Mouse (Mus musculus) kidney, postnatal 14 days (tissue): Measurements from ENCODE around the gene Slc6a13.
A peak's percentile ranks its signal among the peaks of the same experiment; 100 is the strongest.

ENCODE experiments used
- DNase-seq: peaks from one replicate; pipeline ENCODE4 v3.0.0; 2022; ENCODE audit warnings: mixed read lengths

Slc6a13 gene

DNA sequence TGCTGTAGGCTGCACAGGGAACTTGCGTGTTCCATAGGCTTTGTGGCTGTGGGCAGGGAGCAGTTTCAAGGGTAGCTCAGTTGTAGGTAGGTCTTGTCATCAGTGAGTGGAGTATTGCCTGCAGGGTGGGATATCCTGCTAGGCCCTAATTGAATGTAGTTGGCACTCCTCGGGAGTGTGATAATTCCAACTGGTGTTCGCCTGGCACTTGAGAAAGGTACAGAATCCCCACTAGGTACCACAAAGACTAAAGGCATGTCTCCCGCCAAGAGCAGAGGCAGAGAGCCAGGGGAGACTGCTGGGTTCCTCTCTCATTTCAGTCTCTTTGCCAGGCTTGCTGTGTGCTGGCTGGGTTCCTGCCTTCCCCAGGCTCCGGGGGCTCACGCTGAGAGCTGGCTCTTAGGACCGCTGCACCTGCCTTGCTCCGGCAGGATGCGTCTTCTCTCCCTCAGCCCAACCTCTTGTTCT is 28.4 kb downstream of the Slc6a13 start:
- DNase-seq: no peak

DNA sequence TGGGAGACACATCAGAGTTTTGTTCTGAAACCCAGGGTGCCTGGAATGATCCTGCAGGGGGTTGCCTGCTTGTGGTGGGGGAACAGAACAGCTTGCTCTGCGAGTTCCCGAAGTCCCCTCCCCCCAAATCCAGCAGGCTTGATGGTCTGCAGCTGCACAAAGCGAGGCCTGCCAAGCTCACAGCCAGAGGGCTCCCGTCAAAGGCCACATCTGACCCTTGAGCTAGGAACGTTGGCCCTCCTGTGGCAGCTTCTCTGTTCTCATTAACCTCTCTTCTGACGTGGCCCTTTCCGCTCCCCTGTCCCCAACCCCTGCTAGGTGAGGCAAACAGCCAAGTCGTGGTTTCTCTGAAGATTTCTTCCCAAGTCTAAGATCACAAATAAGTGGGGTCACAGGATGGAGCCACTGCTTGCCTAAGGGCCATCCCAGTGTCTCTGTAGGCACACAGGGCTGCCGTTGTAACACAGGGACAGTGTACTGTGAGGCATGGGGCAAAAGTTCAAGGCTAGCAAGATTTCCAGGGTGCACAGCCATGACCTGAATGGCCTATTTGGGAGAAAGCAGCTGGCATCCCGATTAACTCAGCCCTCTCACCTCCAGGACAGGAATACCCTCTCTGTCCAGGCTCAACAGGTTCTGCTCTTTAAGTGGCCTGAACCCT is 30.0 kb downstream of the Slc6a13 start:
- DNase-seq: peak; percentile 72

DNA sequence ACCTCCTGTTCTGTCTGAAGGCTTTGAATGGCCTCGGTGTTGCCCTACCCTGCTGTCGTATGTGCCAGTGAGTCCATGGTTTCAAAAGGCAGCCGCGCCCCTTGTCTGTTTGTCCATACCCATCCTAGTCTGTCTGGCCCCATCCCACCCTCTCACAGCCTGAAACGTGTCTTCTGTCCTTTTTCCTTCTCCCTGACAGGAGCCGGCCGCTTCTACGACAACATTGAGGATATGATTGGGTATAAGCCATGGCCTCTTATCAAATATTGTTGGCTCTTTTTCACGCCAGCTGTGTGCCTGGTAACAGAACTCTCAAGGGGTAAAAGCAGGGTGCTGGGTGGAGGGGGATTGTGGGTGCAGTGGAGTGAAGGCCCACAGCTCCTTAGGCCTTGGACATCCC is 35.8 kb downstream of the Slc6a13 start:
- no peak for DNase-seq

DNA sequence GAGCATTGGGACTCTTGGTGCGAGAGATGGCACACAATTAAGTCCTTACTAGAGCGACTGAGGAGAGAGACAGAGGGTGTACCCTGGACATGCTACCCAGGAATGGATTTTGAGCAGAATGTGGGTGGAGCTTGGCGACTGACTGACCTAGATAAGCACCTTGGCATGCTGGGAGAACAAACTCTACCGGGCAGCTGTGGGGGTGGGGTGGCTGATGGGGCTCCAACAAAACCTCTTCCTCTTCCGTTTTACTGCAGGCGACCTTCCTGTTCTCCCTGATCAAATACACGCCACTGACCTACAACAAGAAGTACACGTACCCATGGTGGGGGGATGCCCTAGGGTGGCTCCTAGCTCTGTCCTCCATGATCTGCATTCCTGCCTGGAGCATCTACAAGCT is 36.5 kb downstream of the Slc6a13 start:
- DNase-seq: no peak

DNA sequence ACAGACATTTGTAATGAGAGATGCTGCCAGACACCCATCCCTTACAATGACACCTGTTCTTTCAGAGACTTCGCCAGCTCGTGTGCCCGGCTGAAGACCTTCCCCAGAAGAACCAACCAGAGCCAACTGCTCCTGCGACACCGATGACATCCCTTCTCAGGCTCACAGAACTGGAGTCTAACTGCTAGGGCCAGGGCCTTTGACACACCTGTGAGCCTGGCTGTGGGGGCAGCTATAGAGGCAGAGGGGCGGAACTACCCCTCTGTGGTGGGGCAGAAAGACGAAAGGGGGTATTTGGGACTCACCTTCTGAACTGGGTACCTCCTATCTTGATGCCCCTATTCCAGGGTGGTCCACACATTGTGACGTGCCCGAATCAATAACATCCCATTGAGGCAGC is 37.2 kb downstream of the Slc6a13 start:
- DNase-seq: no peak

DNA sequence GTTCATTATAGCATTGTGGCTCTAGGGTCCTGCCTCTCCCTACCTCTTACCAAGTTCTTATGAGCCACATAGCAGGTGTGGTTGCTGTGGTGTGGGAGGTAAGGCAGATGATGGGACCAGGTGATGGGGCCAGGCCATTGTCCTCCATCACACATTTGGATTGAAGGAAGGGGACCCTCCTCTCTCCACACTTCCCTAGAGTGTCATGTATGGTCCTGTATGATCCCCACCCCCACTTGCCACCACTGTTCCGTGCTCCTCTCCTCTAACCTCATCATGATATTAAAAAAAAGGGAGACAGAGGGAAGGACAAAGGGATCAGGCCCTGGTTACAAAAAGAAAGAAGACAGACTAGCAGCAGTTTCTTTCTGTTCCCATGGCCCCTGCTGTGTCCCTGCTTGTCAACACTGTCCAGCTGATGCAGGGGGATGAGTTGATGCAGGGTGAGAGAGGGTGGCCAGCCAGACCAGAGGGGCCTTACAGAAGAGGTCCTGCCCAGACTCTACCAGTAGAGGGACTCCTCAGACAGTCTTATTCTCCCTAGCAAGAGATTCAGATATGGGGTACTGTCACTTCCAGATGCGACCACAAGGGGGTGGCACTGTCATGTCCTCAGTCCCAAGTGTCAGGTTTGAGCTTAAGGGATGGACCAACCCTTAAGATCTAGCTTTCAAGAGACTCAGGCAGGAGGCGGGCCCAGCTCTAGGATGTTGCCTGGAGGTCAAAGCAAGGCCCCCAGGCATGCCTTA is 37.9 kb downstream of the Slc6a13 start:
- DNase-seq: peak; percentile 87

DNA sequence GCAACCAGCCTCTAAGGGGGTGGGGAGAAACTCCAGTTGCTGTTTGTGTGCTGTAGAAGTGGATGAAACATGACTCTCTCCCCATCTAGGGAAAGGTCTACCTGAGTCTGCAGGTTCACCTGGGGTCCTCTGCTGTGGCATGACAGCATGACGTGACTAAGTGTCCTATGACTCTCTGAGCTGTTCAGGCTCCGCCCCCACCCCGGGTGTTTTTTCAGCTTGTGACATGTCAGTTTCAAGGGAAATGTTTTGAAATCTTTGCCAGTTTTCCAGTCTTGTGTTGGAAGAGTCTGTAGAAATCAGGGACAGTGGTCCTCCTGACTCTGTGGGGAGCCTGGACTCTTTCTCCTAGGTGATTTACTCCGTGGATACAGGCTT is 38.5 kb downstream of the Slc6a13 start:
- no peak for DNase-seq

DNA sequence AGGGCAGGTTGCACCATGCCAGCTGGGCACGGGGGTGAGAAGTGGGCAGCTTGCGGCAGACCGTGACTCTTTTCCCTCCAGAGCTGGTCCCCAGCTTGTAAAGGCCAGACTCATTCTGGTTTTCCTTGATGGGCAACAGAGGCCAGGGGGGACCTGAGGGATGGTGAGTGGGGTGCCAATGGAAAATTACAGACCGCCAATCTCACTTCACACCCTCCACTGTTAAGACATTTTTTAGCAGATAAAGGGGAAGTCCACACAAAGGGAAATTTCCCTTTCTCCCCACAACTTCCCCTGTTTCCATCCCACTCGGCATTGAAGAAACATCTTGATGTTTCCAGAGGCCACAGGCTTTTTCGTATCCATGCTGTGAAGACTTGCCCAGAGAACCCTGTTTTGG is 41.6 kb downstream of the Slc6a13 start:
- no peak for DNase-seq

DNA sequence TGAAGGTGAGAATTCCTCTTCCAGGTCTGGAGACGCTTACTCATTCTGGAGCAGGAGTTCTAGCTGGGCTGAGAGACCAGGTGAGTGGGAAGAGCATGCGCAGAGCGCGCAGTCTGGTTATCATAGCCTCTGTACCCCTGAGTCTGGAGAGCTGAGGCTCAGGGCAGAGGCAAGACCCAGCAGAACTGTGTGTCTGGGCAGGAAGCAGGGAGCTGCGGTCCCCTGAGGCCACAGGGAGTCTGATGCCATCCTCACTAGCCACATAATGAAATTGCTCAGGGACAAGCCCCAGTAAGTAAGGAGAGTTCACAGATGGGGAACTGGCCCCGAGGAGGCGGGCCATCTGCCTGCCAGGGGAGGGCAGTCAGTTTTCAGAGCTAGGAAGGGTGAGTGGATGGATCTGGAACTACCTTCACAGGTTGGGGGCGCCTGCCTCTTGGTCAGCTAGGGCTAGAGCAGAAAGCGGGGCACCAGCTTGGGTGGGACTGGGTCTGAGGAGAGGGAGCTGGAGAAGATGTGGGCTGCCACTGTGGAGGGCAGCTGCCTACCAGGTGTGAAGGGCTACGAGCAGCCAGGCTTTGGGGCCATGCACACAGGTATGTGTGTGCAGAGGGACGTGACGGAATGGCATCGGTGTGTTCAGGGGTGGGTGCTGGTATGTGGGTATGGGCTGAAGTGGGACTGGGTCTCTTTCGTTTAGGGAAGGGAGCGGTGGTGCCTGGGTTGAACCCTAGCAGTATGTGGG is 43.2 kb downstream of the Slc6a13 start, which contains the start of gene Slc6a12:
Slc6a12 (plus strand) TSS at position 51 of the 745 bp plus-strand sequence.
- DNase-seq: peak; percentile 45

DNA sequence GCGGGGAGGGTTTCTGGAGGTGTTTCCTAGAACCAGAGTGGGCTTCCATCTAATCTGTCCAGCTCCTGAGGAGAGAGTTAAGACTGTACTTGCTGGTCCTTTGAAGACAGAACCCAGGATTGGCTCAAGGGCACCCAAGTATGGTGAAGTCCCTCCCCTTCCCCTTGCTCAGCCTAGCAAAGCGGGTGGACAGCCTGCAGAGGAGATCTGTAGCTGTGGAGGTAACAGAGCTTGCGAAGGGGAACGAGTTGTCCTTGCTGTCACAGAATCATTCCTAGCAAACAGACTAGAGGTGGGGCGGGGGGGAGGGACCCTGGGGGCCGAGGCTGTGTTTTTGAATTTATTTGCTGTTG is 43.7 kb downstream of the Slc6a13 start:
- peak; percentile 25 for DNase-seq

DNA sequence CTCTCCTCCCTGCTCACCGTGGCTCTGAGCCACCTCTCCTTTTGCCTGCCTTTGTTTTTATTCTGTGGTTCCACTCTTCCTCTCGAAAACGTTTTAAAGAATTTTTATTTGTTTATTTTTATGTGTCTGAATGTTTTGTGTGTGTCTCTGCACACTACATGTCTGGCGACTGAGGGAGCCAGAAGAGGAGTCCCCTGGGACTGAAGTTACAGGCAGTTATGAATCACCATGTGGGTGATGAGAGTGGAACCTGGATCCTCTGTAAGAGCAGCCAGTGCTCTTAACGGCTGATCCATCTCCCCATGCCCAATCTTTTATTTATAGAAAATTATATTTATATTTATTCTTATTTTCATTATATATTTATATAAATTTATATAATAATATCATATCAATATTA is 44.3 kb downstream of the Slc6a13 start:
- DNase-seq: no peak

DNA sequence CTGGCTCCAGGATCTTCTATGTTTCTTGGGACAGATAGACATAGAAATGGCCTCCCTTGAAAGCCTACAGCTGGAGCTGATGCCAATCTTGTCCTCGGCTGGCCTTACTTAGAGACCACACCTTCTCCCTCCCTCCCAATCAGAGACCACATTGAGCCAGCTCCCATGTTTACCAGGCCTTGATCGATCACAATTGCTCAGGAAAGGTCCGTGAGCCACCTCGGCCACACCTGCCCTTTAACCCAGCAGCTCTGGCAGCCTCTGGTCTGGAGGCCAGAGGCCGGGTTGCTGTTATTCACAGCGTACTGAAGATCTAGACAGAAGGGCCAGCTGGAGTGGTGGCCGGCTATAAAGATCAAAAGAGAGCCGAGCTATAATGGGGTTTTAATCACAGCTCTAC is 46.4 kb downstream of the Slc6a13 start:
- no peak for DNase-seq

DNA sequence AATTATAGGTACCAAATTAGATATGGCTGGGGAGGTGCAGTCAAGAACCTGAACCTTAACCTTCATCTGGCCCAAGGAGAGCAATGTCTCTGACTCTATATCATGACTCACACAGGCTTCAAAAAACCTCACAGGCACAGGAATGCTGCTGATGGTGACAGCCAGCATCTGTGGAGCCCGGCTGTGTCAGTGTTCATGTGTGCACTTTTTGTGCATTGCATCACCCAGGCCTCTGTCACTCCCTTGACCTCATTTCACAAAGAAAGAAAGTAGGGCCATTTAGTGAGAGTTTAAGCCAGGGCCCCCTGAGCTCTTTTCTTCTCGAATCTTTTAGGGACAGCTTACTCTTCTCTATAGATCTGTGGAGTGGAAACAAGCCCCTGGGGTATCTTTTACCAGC is 52.2 kb downstream of the Slc6a13 start:
- no peak for DNase-seq

DNA sequence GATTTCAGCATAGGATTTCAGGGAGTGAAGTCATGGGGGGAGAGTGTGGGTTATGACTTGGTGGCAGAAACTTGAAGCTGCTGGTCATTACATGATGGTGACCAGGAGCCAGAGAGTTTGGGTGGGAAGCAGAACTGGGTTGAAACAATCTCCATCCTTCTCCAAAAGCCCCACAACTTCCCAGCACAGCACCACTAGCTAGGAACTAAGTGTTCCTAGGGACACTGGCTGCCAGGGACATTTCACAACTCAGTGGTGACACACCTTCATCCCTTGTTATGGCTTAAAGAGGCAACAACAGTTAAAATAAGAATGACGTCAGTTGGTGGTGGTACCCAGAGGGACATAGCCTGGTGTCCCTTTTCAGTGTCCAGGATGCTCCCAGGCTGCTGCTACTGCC is 56.0 kb downstream of the Slc6a13 start:
- no peak for DNase-seq

DNA sequence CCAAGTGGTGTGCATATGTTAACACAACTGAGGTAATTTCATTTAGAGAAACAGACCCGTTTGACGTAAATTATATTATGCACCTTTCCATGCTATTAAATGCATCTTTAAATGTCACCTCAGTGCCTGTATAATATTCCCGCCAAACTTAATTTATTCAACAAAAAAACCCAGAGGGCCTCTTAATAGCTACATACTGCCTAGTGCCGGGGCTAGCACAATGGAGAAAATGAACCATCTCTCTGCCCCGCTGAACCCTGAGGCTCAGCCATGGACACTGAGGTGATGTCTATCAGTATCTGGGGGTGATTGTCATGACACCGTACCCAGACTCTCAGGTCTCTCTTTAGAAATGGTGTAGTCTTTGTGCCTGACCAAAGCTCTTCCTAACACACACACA is 57.2 kb downstream of the Slc6a13 start:
- DNase-seq: no peak

DNA sequence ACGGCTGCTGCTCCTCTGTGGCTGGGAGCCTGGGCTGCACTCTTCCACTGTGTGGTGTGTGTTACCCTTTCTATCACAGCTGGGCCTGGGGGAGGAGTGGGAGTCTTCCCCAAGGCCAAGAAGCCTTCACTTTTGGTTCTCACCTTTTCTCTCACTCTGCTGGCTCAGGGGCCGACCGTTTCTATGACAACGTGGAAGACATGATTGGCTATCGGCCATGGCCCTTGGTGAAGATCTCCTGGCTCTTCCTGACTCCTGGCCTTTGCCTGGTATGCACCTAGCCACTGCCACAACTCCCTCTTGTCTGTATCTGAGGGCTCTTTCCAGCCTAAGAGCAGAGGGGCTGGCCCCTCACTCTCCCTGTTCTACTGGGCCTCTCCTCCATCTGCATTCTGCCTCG is 63.0 kb downstream of the Slc6a13 start:
- DNase-seq: no peak

DNA sequence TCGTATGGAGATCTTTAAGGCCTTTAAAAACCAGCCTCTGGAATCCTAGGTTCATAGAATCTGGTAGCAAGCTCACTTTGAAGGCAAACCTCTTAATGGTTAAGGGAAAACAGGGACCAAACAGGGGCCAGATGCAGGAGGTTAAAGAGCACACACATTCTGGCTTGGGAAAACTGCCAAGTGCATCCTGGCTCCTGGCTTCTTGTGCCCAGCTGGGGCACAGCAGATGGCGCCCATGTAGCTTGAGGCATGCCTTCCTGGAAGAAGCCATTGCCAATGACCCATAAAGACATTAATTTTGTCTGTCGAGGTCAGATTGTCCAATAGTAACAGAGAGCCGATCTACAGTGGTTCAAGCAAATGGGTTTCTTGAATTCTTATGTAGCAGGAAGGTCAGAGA is 63.9 kb downstream of the Slc6a13 start:
- peak; percentile 61 for DNase-seq

DNA sequence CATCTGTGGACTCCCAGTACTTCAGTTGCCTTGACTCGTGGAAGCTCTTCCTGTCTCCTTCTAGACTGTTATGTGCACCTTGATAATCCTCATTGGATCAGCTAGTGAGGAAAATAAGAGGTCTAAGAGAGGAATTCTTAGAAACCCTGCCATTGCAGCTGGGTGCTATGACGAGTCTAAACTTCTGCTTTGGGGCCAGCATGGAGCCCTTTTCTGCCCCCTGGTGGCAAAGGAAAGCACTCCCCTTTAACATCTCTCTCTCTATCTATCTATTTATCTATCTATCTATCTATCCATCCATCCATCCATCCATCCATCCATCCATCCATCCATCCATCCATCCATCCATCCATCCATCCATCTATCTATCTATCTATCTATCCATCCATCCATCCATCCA is 66.5 kb downstream of the Slc6a13 start:
- peak; percentile 19 for DNase-seq

DNA sequence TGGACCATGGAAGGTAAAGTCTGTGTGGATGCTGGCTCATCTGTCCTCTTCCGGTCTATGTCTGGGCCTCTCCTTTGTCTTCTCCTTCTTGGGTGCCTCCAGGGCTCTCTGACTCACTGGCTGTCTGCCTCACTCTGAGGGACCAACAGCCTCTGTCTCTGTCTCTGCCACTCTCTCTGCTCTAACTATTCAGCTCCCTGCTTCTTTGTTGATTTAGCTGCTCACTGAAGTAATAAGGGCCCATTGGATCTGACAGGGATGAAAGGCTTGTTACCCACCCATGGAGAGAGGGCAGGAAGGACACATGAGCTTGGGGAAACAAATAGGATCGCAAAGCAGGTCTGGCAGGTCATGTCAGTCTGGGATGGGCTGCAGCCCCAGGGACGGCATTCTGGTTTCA is 67.1 kb downstream of the Slc6a13 start:
- DNase-seq: no peak

DNA sequence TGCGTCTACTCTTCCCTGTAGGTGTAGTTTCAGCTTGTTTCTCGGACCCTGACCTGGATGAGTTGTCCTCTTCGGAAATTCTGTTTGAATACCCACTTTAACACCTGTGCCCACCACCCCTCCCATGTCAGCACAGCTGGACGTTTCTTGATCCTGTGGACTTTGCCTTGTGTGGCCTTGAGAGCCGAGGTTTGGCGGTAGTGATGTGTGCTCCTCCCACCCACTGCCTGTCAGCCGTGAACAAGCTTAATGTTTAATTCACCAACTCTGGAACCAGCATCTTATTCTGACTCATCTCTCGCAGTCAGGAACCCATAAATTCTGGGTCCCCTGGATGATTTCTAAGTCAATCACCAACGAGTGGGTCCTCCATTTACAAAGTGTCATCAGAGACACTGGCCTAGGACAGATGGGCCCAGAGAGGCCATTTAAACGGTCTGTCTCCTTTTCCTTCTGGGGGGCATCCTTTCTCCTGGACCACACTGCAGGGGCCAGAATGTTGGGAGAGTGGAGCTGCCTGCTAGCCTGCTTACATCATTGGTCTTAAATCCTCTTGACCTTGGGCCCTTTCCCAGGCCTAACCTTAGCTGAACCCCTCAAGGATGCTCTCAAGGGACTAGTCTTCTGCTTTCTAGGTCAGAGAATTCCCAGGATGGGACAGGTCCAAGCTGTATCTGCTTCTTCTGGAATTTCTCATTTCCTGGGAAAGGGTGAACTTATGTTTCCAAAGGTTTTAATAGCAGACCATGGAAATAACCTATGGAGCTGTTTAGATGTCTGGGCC is 71.4 kb downstream of the Slc6a13 start:
- DNase-seq: peak; percentile 64

DNA sequence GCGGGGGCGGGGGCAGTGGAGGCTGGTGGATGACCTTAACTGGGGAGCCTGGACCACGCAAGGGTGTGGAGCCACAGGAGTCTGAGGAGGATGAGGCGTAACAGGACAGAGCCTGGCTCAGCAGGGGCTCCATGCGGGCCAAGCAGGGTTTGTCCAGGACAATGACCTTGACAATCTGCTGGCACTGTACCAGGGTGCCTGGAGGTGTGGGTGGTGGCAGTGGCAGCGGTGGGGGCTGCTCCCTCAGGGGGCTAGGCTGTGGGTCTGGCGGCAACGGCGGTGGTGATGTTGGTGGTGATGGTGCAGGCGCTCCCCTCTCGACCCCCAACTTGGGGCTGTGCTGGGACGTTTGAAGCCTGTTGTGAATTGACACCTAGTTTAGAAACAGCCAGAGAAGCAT is 76.1 kb downstream of the Slc6a13 start:
- no peak for DNase-seq

DNA sequence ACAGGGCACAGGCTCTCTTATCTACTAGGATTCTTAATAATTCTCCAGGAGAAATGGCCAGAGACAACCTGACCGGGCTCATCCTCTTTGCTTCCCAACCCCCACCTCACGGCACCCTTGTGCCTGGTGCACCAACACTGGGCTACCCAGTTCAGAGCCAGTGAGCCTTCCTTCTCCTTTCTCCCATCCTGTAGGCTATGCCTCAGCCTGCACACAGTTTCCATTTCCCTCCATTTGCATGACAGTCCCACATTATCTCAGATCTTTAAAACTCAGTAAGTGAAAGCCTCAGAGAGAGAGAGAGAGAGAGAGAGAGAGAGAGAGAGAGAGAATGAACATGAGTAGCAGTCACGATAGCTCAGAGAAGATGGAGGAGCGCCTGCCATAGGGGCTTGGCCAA is 78.2 kb downstream of the Slc6a13 start:
- DNase-seq: no peak

DNA sequence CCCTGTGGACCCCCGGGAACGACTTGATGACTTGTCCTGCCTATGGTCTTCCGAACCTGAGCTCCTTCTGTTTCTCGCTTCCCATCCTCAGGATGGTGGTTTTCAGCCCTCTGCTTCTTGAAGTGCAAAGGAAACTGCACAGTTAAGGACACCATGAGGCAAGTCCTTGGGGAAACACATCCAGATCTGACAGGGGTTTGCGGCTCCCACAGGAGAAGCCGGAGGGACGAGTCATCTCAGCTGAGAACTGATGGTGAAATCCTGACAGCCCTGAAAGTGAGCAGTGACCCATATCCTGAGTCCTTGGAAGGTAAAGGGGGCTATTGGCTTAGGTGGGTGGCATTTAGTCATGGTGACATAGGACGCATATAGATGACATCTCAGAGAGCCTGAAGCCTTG is 80.5 kb downstream of the Slc6a13 start:
- DNase-seq: no peak
